In the genomic region with DNA sequence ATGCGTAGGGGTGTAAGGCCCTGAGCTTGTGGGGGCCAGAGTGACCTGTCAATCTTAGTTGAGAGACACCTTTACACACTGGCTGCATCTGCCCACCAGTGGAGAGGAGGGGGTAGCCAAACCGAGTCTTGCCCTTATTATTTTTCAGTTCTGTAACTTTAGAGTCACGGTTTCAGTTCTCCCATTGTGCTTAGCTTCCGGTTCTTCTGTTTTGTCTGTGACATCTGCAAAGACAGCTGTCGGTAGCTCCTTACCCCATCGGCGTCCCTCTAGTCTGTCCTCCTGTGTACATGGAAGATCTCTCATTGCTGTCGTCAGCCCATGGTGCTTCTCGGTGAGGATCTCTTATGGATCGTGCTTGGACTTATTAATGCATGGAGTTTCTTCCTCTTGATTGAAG, we compare ENCODE assay signal across 36 mouse cellular contexts. TPM values are rescaled to one million over a fixed set of nuclear protein-coding genes. Genes with fewer than 3 reads are reported as not detected.
DNase-seq lines count a peak whose midpoint lies in the region; ATAC-seq and TF ChIP-seq lines count a peak whose summit lies in the region.
"Had no signal": no experiment of that assay in that cellular context is flagged by ENCODE, and none has a peak within 500 bp of the region (broad histone marks: within the 10 kb centered on the region; RNA-seq: fewer than 3 reads in every experiment).

No protein-coding gene starts in this region.

- ATAC-seq in megakaryocyte progenitor cell, adult 5-6 weeks (replicated peaks; ENCODE audit: poor library complexity) = peak; percentile 37; the same call in 1 of the 2 replicates
- ATAC-seq in kidney, embryonic 16.5 days (ENCODE audit: low FRiP score, low TSS enrichment) = no peak
- ATAC-seq: CD4-positive, CD25-positive, alpha-beta regulatory T cell, adult 4 months; forebrain, embryonic 15.5 days; hindbrain, postnatal 0 days; intestine, embryonic 15.5 days; lung, postnatal 0 days; midbrain, embryonic 15.5 days had no signal

- TF ChIP-seq CTCF in small intestine, adult 2 months (IDR thresholded peaks at IDR 0.05; ENCODE audit: extremely low read depth, insufficient read length, insufficient replicate concordance, low read depth, low read length) = no peak

- H3K9me3 ChIP-seq in kidney, embryonic 16.5 days (ENCODE audit: low read length) = peaks cover 8% of the 10 kb centered on the region; the same call in 1 of the 2 replicates
- H3K9me3 ChIP-seq: embryonic facial prominence, embryonic 13.5 days; forebrain, embryonic 15.5 days; heart, embryonic 15.5 days; intestine, embryonic 15.5 days; limb, embryonic 10.5 days; limb, embryonic 15.5 days; liver, embryonic 13.5 days; midbrain, embryonic 15.5 days; stomach, embryonic 15.5 days had no signal

- intact Hi-C loops in heart, postnatal 10 days (cut with DNase I) = loop anchor here (5.0 kb wide), 2 partner anchors 75 to 95 kb away; no protein-coding TSS in a partner anchor

- 85% methylated on average over 10 of the region's 10 CpGs for WGBS in small intestine, adult 2 months
- WGBS in kidney, embryonic 16.5 days = 83% methylated on average over 10 of the region's 10 CpGs

- TF ChIP-seq POLR2A in small intestine, adult 2 months (IDR thresholded peaks at IDR 0.05; ENCODE audit: low read depth, low read length) = no peak

- no peaks in the 10 kb centered on the region for H3K27me3 ChIP-seq in small intestine, adult 2 months (ENCODE audit: control insufficient read depth, insufficient read depth, low read length)
- no peaks in the 10 kb centered on the region for H3K27me3 ChIP-seq in kidney, embryonic 16.5 days (ENCODE audit: insufficient read depth, low read length)
- H3K27me3 ChIP-seq: embryonic facial prominence, embryonic 13.5 days; forebrain, embryonic 15.5 days; heart, embryonic 15.5 days; hindbrain, embryonic 12.5 days; intestine, embryonic 15.5 days; limb, embryonic 15.5 days; liver, embryonic 13.5 days; midbrain, embryonic 15.5 days; neural tube, embryonic 12.5 days; stomach, embryonic 15.5 days had no signal

- peak overlapping the region; percentile 16; the same call in 1 of the 2 replicates for H3K27ac ChIP-seq in small intestine, adult 2 months (ENCODE audit: insufficient read depth, low read depth, low read length)
- H3K27ac ChIP-seq in kidney, embryonic 16.5 days (ENCODE audit: low read length) = no peak overlapping the region
- H3K27ac ChIP-seq: embryonic facial prominence, embryonic 13.5 days; forebrain, embryonic 10.5 days; forebrain, embryonic 15.5 days; heart, embryonic 15.5 days; hindbrain, embryonic 12.5 days; hindbrain, postnatal 0 days; intestine, embryonic 15.5 days; kidney, postnatal 0 days; limb, embryonic 10.5 days; limb, embryonic 15.5 days; liver, embryonic 13.5 days; midbrain, embryonic 15.5 days; neural tube, embryonic 12.5 days; stomach, embryonic 15.5 days had no signal

- no peak overlapping the region for H3K9ac ChIP-seq in kidney, embryonic 16.5 days (replicated peaks; ENCODE audit: low read length)
- H3K9ac ChIP-seq: embryonic facial prominence, embryonic 13.5 days; forebrain, embryonic 15.5 days; heart, embryonic 15.5 days; hindbrain, embryonic 12.5 days; intestine, embryonic 15.5 days; limb, embryonic 15.5 days; liver, embryonic 13.5 days; midbrain, embryonic 15.5 days; neural tube, embryonic 12.5 days; stomach, embryonic 15.5 days had no signal

- DNase-seq in heart, adult 8-10 months (ENCODE audit: low spot score) = peak; percentile 10
- DNase-seq in heart, postnatal 10 days = no peak
- DNase-seq in B cell, adult 2 months = peak; percentile 48 to 53
- DNase-seq in thymus, postnatal 4 days = no peak
- no peak for DNase-seq in yolk sac, embryonic 10.5 days (ENCODE audit: low spot score)
- DNase-seq: adrenal gland, adult 8-10 months; cerebellum, adult 11 months; cerebellum, adult 9-11 months; gastrocnemius, postnatal 25 days; kidney, adult 2 months; kidney, postnatal 4 days; layer of hippocampus, postnatal 36 days; liver, embryonic 13.5 days; lung, adult 18-20 months; lung, postnatal 4 days; right cerebral cortex, postnatal 4 days; thymus, adult 2 months had no signal

- no peak overlapping the region for H3K4me2 ChIP-seq in kidney, embryonic 16.5 days (replicated peaks; ENCODE audit: low read depth, low read length)
- H3K4me2 ChIP-seq: embryonic facial prominence, embryonic 13.5 days; forebrain, embryonic 15.5 days; heart, embryonic 15.5 days; hindbrain, embryonic 12.5 days; intestine, embryonic 15.5 days; limb, embryonic 15.5 days; liver, embryonic 13.5 days; midbrain, embryonic 15.5 days; neural tube, embryonic 12.5 days; stomach, embryonic 15.5 days had no signal

- H3K36me3 ChIP-seq in small intestine, adult 2 months (ENCODE audit: control insufficient read depth, insufficient read depth, low read length) = no peaks in the 10 kb centered on the region
- no peaks in the 10 kb centered on the region for H3K36me3 ChIP-seq in kidney, embryonic 16.5 days (ENCODE audit: insufficient read depth, low read length)
- H3K36me3 ChIP-seq: embryonic facial prominence, embryonic 13.5 days; forebrain, embryonic 10.5 days; forebrain, embryonic 15.5 days; heart, embryonic 15.5 days; hindbrain, embryonic 12.5 days; intestine, embryonic 15.5 days; limb, embryonic 10.5 days; limb, embryonic 15.5 days; liver, embryonic 13.5 days; midbrain, embryonic 15.5 days; neural tube, embryonic 12.5 days; stomach, embryonic 15.5 days had no signal

- H3K4me1 ChIP-seq in small intestine, adult 2 months (ENCODE audit: control insufficient read depth, insufficient read depth, insufficient read length, low read length) = peaks cover 2% of the 10 kb centered on the region; the same call in 1 of the 2 replicates
- H3K4me1 ChIP-seq in kidney, embryonic 16.5 days (ENCODE audit: insufficient read depth, low read length) = peaks cover 11% of the 10 kb centered on the region; the same call in 1 of the 2 replicates
- H3K4me1 ChIP-seq: embryonic facial prominence, embryonic 13.5 days; heart, embryonic 15.5 days; intestine, embryonic 15.5 days; limb, embryonic 15.5 days; liver, embryonic 13.5 days; stomach, embryonic 15.5 days had no signal

- no peak overlapping the region for H3K4me3 ChIP-seq in small intestine, adult 2 months (ENCODE audit: low read depth, low read length)
- no peak overlapping the region for H3K4me3 ChIP-seq in kidney, embryonic 16.5 days (ENCODE audit: low read length)
- H3K4me3 ChIP-seq: embryonic facial prominence, embryonic 13.5 days; forebrain, embryonic 10.5 days; forebrain, embryonic 15.5 days; heart, embryonic 15.5 days; hindbrain, embryonic 12.5 days; intestine, embryonic 15.5 days; limb, embryonic 10.5 days; limb, embryonic 15.5 days; liver, embryonic 13.5 days; midbrain, embryonic 15.5 days; myocyte; neural tube, embryonic 12.5 days; stomach, embryonic 15.5 days had no signal

RNA-seq across cellular contexts. Expression of gene Rtl6, which starts 20.5 kb away (rescaled TPM):
- 1 to 10 TPM; 6.1 to 8.3 (median 6.6) TPM for total RNA-seq in heart, adult 8-10 months (2022)
- total RNA-seq in heart, postnatal 10 days (2021) = 1 to 10 TPM; 7.9 to 9.2 TPM
- 2.4 and 3.1 TPM in 2 replicates for total RNA-seq in megakaryocyte progenitor cell, adult 5-6 weeks (2015)
- total RNA-seq in megakaryocyte progenitor cell, adult 5-6 weeks (2017) = 3.0 and 3.2 TPM in 2 replicates
- polyA plus RNA-seq in small intestine, adult 2 months (2012; rRNA removed) = 2.1 and 2.9 TPM in 2 replicates
- polyA plus RNA-seq in kidney, embryonic 16.5 days (2015; fragmentation: Nextera tagmentation; extraction: Ambion mirVana) = 16.6 and 17.7 TPM in 2 replicates

Comparison
In these comparisons a context has a peak if more than half of its experiments do, and no peak if none do; other contexts are left out.
1. DNase-seq: peak in heart, adult 8-10 months (single experiment) and B cell, adult 2 months (2 of 2); none in heart, postnatal 10 days (0 of 2), thymus, postnatal 4 days (single experiment) and yolk sac, embryonic 10.5 days (single experiment).